Mouse (Mus musculus) ovary, adult 10 weeks (tissue): ENCODE measurements around the gene Nell2. TPM values are rescaled to one million over a fixed set of nuclear protein-coding genes. Genes with fewer than 3 reads are reported as not detected.

Experiments
- polyA plus RNA-seq: library from polyadenylated mRNA; stranded (reverse); fragments of 350-450 nt; fragmentation: Illumina TruSeq; extraction: RNeasy Lipid Tissue Mini Kit (QIAGEN cat#74804); gene quantifications from one replicate; pipeline ENCODE4 v1.2.3, GENCODE M21; 2014

The Nell2 gene
- 0.37 TPM for polyA plus RNA-seq

DNA sequence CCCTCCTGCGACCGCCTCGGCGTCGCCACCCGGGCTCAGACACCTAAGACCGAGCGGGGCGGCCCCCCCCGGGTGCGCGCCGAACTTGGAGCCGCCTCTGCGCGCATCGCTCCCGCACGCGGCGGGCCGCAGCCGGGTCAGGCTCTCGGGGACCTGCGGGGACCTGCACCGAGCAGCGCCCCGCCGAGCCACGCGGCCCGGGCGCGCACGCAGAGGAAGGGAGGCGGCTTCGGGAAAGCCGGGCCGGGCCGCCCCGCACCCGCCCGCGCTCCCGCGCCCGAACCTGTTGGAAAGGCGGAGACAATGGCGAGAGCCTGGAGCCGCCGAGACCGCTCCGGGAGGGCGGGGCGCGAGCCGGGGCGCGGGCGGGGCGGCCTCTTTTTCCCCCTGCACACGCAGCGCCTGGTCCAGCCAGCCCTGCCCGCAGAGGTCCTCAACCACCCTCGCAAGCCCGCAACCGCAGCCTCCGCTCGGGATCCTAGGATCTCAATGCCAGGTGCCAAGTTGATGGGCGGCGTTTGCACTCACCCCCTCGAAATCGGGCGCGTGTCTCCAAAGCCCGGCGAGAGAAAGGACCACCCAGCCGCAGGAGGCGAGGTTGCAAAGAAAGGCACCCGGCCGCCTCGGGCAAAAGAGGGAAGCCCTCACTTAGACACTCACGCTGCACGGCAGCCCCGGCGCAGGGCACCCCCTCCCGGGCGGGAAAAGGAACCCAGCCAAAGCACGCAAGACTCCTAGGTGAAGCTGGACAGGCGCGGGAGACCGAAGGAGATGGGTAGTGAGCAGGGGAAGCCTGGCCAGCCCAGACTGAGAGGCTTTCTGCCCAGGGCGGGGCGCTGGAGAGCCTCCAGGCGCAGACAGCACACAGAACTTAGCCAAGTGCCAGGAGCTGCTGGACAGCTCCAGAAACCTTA is at the start of gene Nell2:
Gene Nell2 (minus strand): TSS at position 612 of the 914 bp plus-strand sequence.

Other genes starting within 250 kb of the Nell2 start
- not detected for gene Dbx2, start 127.4 kb upstream of the Nell2 start, polyA plus RNA-seq